In the genomic region with DNA sequence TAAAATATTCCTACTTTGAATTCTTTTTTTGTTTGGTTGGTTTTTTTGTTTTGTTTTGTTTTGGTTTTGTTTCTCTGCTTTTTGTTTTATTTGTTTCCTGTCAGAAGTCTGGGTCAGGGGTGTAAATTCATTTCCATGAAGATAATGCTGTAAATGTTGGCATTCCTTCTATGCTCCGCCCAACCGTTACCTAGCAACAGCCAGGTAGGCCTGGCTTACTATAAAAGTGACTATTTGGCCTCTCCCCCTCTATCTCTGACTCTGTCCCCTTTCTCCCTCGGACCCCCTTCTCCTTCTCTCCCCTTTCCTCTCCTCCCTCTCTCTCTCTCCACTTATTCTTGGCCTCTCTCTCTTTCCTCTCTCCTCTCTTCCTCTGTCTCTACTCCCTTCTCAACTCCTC, we compare ENCODE assay signal across 12 mouse cellular contexts. TPM values are rescaled to one million over a fixed set of nuclear protein-coding genes. Genes with fewer than 3 reads are reported as not detected.
"Had no signal": no experiment of that assay in that cellular context is flagged by ENCODE, and none has a peak within 500 bp of the region (broad histone marks: within the 10 kb centered on the region; RNA-seq: fewer than 3 reads in every experiment).

No protein-coding gene starts in this region.

- H3K4me1 ChIP-seq: intestine, embryonic 15.5 days; kidney, embryonic 15.5 days; liver, embryonic 13.5 days had no signal

- H3K9me3 ChIP-seq: intestine, embryonic 15.5 days; kidney, embryonic 15.5 days; liver, embryonic 13.5 days had no signal

- H3K4me3 ChIP-seq: intestine, embryonic 15.5 days; kidney, embryonic 15.5 days; left cerebral cortex, adult 2 months; liver, embryonic 13.5 days had no signal

- H3K9ac ChIP-seq: intestine, embryonic 15.5 days; kidney, embryonic 15.5 days; liver, embryonic 13.5 days had no signal

- ATAC-seq: intestine, embryonic 15.5 days had no signal

- H3K27ac ChIP-seq: intestine, embryonic 15.5 days; kidney, embryonic 15.5 days; left cerebral cortex, adult 2 months; liver, embryonic 13.5 days had no signal

- H3K36me3 ChIP-seq: intestine, embryonic 15.5 days; kidney, embryonic 15.5 days; liver, embryonic 13.5 days had no signal

- H3K4me2 ChIP-seq: intestine, embryonic 15.5 days; kidney, embryonic 15.5 days; liver, embryonic 13.5 days; midbrain, embryonic 11.5 days had no signal

- H3K27me3 ChIP-seq: intestine, embryonic 15.5 days; kidney, embryonic 15.5 days; liver, embryonic 13.5 days had no signal

- DNase-seq: layer of hippocampus, postnatal 36 days; liver, embryonic 13.5 days; lung, adult 2 months; lung, postnatal 14 days; lung, postnatal 4 days; midbrain, embryonic 14.5 days; thymus, postnatal 36 days had no signal

RNA-seq across cellular contexts. Expression of gene Pcolce2, which starts 21.4 kb away (rescaled TPM):
- total RNA-seq: megakaryocyte-erythroid progenitor cell, adult 5-6 weeks had no signal
